Mouse (Mus musculus): ENCODE measurements around the gene Mrgpra4. TPM values are rescaled to one million over a fixed set of nuclear protein-coding genes. Genes with fewer than 3 reads are reported as not detected.

The Mrgpra4 gene
- polyA plus RNA-seq (2021; fragmentation: Nextera tagmentation): not detected in 2 replicates
- long read RNA-seq, experiment 1: 0 reads
- long read RNA-seq, experiment 2: 0 reads

GRCm38 (mm10) chr7:47981995-47982394 lies at the start of gene Mrgpra4:
Mrgpra4 (minus strand) TSS chr7:47982095.

GRCm38 (mm10) chr7:48027497-48027896 lies 45.6 kb upstream of the Mrgpra4 start, which contains the start of gene Mrgprx1:
Mrgprx1 (minus strand) TSS chr7:48027597.

Other genes with a start within 250 kb of the Mrgpra4 start
- gene Mrgprx1, start 45.5 kb upstream of the Mrgpra4 start, polyA plus RNA-seq (2021; fragmentation: Nextera tagmentation): not detected in 2 replicates
- gene Mrgprb5, start 186.9 kb upstream of the Mrgpra4 start, polyA plus RNA-seq (2021; fragmentation: Nextera tagmentation): not detected in 2 replicates
- not detected in 2 replicates for gene Mrgprb4, start 217.2 kb upstream of the Mrgpra4 start, polyA plus RNA-seq (2021; fragmentation: Nextera tagmentation)